Mouse (Mus musculus) cerebellum, adult 18-20 months (tissue): ENCODE measurements at regions not wholly inside any gene's neighbourhood (a gene's known extent, or its start where the extent isn't known, plus 50 kb on each side); places are given as distances from the start of the nearest gene placed in this dataset.
A peak's percentile ranks its signal among the peaks of the same experiment; 100 is the strongest.

Experiments used
- DNase-seq, 2 experiments: peaks; one replicate each; pipeline ENCODE4 v3.0.0; 2021

GRCm38 (mm10) chr4:91029462-91029861 is 371.1 kb downstream of the Elavl2 start:
- DNase-seq: no peak

- DNase-seq: no peak
Observed at GRCm38 (mm10) chr4:91028013-91028626, 372.5 kb downstream of the Elavl2 start.

DNA sequence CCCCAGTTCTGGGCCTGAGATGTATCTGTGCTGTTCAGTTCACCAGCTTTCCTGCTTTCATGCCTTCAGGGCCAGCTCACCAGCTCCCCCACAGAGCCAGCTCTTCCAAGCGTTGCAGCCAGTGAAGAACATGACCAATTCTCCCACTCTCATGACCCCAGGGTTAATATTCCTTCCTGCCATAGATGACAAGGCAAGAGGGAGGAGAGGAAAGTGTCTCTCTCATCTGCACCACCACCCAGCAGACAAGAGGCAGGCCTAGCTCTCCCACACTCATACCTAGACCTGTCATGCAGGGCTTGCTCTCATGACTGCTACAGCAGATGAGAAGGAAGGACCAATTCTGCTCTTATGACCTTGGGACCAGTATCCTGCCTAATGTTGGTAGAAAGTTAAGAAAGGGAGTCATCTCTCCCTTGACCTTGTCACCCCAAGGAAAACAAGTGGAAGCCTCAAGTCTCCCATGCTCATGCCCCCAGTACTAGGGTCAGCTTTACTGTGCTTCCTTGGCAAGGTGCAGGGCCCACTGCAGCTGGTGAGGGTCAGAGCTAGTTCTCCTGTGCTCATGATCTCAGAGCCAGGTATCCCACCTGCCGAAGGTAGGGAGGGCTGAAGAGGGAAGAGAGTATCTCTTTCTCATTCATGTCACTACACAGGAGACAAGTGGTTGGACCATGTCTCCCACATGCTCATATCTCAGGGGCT is 404.0 kb downstream of the Elavl2 start:
- DNase-seq: no peak

GRCm38 (mm10) chr4:90964658-90965057 is 435.9 kb downstream of the Elavl2 start:
- no peak for DNase-seq

GRCm38 (mm10) chr4:90943687-90944385 is 456.7 kb downstream of the Elavl2 start:
- DNase-seq: no peak

- peak; percentile 37 to 41 for DNase-seq
Observed at GRCm38 (mm10) chr4:90917312-90918107, 483.1 kb downstream of the Elavl2 start.

DNA sequence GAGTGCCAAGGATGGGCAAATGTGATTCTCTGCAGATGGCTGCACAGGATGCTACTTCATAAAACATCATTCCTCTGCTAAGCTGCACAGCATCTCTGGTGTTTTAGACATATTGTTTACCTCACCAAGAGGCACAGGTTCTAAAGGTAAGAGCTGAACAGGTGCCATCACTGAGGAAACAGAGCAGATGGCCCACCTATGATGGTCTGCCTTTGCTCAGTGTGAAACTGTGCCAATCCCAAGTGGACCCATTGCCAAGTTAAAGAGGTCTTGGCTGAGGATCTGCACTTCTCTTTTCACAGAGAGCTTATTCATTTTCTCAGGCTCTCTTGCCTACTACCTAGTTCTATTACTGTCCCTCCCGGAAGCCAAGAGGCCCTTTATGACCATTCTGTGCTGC is 494.3 kb downstream of the Elavl2 start:
- peak; percentile 68 to 73 for DNase-seq

- no peak for DNase-seq
Observed at GRCm38 (mm10) chr4:90868209-90868608, 532.4 kb downstream of the Elavl2 start.

DNA sequence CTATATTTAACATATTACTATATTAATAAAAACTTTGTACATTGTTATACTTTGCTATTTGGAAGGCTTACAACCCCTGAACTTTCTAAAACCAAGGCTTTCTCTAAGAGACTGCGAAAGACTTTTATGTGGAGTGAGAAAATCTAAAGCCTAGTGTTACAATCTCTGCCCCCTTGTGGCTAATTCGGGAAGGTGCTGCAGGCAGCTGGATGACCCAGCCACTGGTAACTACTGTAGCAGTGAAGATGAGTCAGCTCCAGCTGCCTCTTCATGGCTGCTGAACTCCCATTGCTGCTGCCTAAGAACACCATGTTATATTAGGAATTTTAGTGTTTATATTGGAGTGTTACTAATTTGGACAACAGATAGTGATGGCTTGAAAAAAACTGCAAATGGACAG is 539.7 kb downstream of the Elavl2 start:
- DNase-seq: peak; percentile 6 to 8

GRCm38 (mm10) chr4:90839804-90840203 is 560.8 kb downstream of the Elavl2 start:
- DNase-seq: no peak

- DNase-seq: no peak
Observed at GRCm38 (mm10) chr4:90799078-90799477, 580.5 kb downstream of the Zfp352 start.

- DNase-seq: no peak
Observed at GRCm38 (mm10) chr4:90798637-90799036, 580.0 kb downstream of the Zfp352 start.

GRCm38 (mm10) chr4:90797472-90797871 is 578.9 kb downstream of the Zfp352 start:
- no peak for DNase-seq
